Mouse (Mus musculus) small intestine, adult 2 months (tissue): ENCODE results near the gene Deaf1.

Source experiments
- CTCF ChIP-seq: fragments of 200-500 bp; IDR thresholded peaks from 2 replicates; pipeline ENCODE4 v1.5.1; 2012; ENCODE audit warnings: low read depth, mild to moderate bottlenecking, control low read depth, inconsistent platforms, low read length, moderate library complexity, mixed read lengths; ENCODE audit not compliant: insufficient replicate concordance, insufficient read length; ENCODE audit errors: extremely low read depth
- POLR2A ChIP-seq: fragments of 200-500 bp; IDR thresholded peaks from 2 replicates; pipeline ENCODE4 v1.6.1; 2012; ENCODE audit warnings: low read depth, mild to moderate bottlenecking, control low read depth, inconsistent platforms, low read length, moderate library complexity

GRCm38 (mm10) chr7:141268466-141269272 is 58.8 kb downstream of the Deaf1 start:
- TF ChIP-seq CTCF (no peak), POLR2A (no peak)
